Mouse (Mus musculus) lung, embryonic 16.5 days (tissue): Measurements from ENCODE around the gene Klhl2. TPM values are rescaled to one million over a fixed set of nuclear protein-coding genes. Genes with fewer than 3 reads are reported as not detected.

Source experiments
- ATAC-seq: fragments of 200-750 bp; cut with Nextera tagmentation; 2 replicates; pipeline ENCODE4 v1.8.0; 2017; ENCODE audit warnings: low read depth, mild to moderate bottlenecking, moderate library complexity
- H3K27ac ChIP-seq: fragments of 300-500 bp; sonication (generic); 2 replicates; pipeline ENCODE4 v1.5.1; 2014; ENCODE audit warnings: mild to moderate bottlenecking, control low read depth, low read length
- H3K27me3 ChIP-seq: fragments of 300-500 bp; sonication (generic); 2 replicates; pipeline ENCODE4 v1.6.1; 2014; ENCODE audit warnings: low read depth, low read length, mixed read lengths; ENCODE audit not compliant: control insufficient read depth, insufficient read depth
- H3K36me3 ChIP-seq: fragments of 300-500 bp; sonication (generic); 2 replicates; pipeline ENCODE4 v1.6.1; 2014; ENCODE audit warnings: low read length; ENCODE audit not compliant: control insufficient read depth, insufficient read depth
- H3K4me1 ChIP-seq: fragments of 300-500 bp; sonication (generic); replicated peaks from 2 replicates; pipeline ENCODE4 v1.6.1; 2014; ENCODE audit warnings: low read length, mixed read lengths; ENCODE audit not compliant: control insufficient read depth, insufficient read depth
- H3K4me2 ChIP-seq: fragments of 300-500 bp; sonication (generic); 2 replicates; pipeline ENCODE4 v1.6.1; 2014; ENCODE audit warnings: low read depth, low read length, control low read depth
- H3K4me3 ChIP-seq: fragments of 300-500 bp; sonication (generic); 2 replicates; pipeline ENCODE4 v1.5.1; 2014; ENCODE audit warnings: mild to moderate bottlenecking, low read length, control low read depth
- H3K9ac ChIP-seq: fragments of 300-500 bp; sonication (generic); 2 replicates; pipeline ENCODE4 v1.6.1; 2014; ENCODE audit warnings: low read length, control low read depth
- H3K9me3 ChIP-seq: fragments of 300-500 bp; sonication (generic); 2 replicates; pipeline ENCODE4 v1.6.1; 2016; ENCODE audit warnings: low read length; ENCODE audit not compliant: control insufficient read depth
- WGBS: fragments of 180-500 bp; shearing (Covaris S2); extraction: QIAGEN DNeasy Blood & Tissue Kit; methylation state at CpG from one replicate; pipeline ENCODE4 v1.1.7; 2014; 5-methylcytosine and 5-hydroxymethylcytosine counted together
- polyA plus RNA-seq: library from polyadenylated mRNA; unstranded; fragments of >200 nt; fragmentation: Nextera tagmentation; extraction: Ambion mirVana; gene quantifications from 2 replicates; pipeline ENCODE4 v1.2.1, GENCODE M21; 2015

Gene Klhl2
- polyA plus RNA-seq, 1 experiment from 2014 or later = 3.9 TPM

DNA sequence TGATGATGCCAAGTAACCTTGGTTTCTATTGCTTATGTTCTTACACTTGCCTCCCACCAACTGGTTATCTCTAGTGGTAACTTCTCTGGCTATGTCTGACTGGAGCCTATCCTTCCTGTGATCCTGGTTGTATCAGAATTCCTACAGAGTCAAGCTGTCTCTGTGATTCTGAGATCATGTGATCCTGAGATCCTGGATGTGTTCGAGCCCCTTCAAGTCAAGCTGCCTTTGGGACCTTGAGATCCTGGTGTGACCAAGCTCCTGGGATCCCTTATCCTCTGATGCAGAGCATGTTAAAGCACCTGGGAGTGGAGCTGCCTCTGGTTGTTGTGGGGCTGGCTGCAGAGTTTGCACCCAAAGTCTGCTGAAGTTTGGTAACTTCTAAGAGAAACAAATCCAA lies 146.6 kb downstream of the Klhl2 start:
- no peak overlapping the region for H3K4me2 ChIP-seq
- no peak overlapping the region for H3K4me3 ChIP-seq
- 70% methylated on average over 1 of the region's 1 CpGs for WGBS
- H3K4me1 ChIP-seq = no peaks in the 10 kb centered on the region
- H3K36me3 ChIP-seq = no peaks in the 10 kb centered on the region
- no peak overlapping the region for H3K27ac ChIP-seq
- no peak overlapping the region for H3K9ac ChIP-seq
- no peak for ATAC-seq
- H3K27me3 ChIP-seq = no peaks in the 10 kb centered on the region
- no peaks in the 10 kb centered on the region for H3K9me3 ChIP-seq

DNA sequence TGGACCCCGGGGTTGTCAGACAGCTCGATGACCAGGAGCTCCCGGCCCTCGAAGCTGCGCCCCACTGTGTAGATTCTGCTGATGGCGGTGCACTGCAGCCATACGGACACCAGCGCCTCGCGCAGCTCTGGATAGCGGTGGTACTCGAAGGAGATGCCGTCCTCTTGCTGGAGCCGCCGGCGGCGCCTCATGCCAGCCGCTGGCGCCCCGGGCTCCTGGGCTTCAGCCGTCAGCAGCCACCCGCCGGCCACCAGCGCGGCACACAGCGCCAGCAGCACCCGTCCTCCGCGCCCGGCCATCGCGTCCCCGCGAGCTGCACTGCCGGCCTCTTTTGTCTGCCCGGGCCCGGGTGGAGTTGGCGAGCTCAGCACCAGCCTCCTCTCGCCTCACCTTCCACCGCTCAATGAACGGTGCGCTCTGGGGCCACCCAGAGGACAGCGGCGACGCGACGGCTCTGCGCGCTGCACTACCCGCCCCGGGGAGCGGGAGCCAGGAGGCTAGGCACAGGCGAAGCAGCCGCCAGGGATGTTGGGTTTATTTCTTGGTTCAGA lies 157.1 kb downstream of the Klhl2 start, which contains the start of gene Cpe:
Gene Cpe (minus strand): TSS at position 404 of the 551 bp plus-strand sequence.
- peak; percentile 98 for ATAC-seq
- Histone ChIP-seq H3K9ac (peak within 1 kb of the TSS; percentile 61), H3K9me3 (no peaks in the 10 kb centered on the region), H3K27ac (no peak within 1 kb of the TSS), H3K27me3 (peaks cover 14% of the 10 kb centered on the region), H3K4me2 (peak within 1 kb of the TSS; percentile 94), H3K4me3 (peak within 1 kb of the TSS; percentile 58), H3K4me1 (no peaks in the 10 kb centered on the region; the same call in 1 of the 2 replicates), H3K36me3 (no peaks in the 10 kb centered on the region)
- under 1% methylated on average over 54 of the region's 54 CpGs for WGBS

DNA sequence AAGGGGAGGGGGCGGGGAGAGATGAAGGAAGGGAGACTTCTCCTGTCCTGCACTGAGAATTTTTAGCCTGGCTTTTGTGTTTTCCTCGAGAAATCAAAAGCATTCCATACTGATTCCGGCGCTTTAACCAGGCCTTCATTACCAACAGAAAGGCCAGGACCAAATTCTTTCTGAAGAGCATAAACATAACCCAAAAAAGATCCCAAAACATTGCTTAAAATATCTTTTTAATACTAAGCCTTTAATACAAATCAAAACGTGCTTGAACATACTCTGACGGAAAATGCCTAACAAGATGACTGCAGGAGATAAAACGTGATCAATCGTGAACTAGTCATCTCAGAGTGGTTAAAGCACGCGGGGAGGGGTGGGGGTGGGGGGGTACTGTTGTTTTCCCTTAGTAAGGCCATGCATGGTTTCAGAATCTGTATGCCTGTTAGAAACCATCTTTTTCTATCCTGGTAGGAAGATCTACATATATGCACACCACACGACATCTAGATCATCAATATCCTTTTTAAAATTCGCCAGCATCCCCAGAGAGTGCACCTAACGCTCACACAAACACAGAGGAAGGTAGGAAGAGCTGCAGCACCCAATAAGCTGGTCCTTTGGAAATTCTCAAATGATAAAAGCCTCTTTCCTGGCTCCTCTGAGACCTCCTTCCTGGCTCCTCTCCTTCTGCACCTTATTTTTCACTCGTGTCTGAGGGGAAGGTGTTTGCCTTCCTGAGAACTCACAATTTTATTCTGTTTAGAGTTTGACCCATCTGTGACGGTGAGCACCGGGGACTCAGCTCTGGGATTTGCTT lies 158.0 kb downstream of the Klhl2 start:
- peak overlapping the region; percentile 58 for H3K4me3 ChIP-seq
- H3K4me1 ChIP-seq = no peaks in the 10 kb centered on the region; the same call in 1 of the 2 replicates
- H3K4me2 ChIP-seq = peak overlapping the region; percentile 94
- H3K9me3 ChIP-seq = no peaks in the 10 kb centered on the region
- 19% methylated on average over 16 of the region's 16 CpGs for WGBS
- ATAC-seq = no peak
- H3K27me3 ChIP-seq = peaks cover 14% of the 10 kb centered on the region
- no peak overlapping the region; the same call in 1 of the 2 replicates for H3K9ac ChIP-seq
- no peaks in the 10 kb centered on the region for H3K36me3 ChIP-seq
- no peak overlapping the region for H3K27ac ChIP-seq

DNA sequence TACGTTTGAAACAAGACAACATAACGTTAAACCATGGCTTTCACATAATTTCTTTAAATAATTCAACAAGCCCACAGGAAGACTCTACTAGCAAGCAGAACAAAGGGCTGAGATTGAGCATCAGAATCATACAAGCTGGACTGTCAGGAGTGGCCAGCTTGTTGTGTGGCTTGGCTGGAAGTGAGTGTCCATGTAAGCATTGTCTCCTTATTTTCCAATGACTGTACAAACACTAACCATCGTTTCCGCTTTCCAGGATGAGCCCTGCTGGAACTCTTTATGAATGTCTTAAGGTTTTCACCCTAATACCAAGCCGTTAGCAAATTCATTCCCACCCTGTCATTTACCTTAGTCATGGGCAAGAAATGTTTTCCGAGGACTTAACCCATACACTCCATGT lies 159.0 kb downstream of the Klhl2 start:
- H3K9ac ChIP-seq = no peak overlapping the region
- ATAC-seq = no peak
- no peak overlapping the region for H3K4me2 ChIP-seq
- H3K27me3 ChIP-seq = peaks cover 14% of the 10 kb centered on the region
- 74% methylated on average over 6 of the region's 6 CpGs for WGBS
- no peak overlapping the region for H3K4me3 ChIP-seq
- H3K27ac ChIP-seq = no peak overlapping the region
- H3K4me1 ChIP-seq = no peaks in the 10 kb centered on the region; the same call in 1 of the 2 replicates
- H3K9me3 ChIP-seq = no peaks in the 10 kb centered on the region
- no peaks in the 10 kb centered on the region for H3K36me3 ChIP-seq

DNA sequence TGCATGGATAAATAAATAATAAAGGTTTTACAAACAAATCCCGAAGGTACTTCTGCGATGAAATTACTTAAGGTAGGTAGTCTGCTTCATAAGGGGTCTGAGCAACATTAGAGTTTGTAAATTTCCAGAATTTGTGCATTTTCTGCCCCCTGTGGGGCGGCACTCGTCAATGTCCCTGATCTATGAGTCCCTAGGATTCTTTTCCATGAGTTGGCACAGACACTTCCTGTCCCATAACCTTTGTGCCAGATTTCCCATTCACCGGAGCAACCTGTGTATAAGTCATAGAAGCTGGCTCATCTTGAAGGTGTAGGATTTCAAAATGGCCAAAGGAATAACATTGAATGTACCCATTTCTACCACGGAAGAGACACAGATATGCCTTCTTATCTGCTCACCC lies 159.5 kb downstream of the Klhl2 start:
- no peak for ATAC-seq
- H3K4me1 ChIP-seq = no peaks in the 10 kb centered on the region; the same call in 1 of the 2 replicates
- WGBS = 74% methylated on average over 6 of the region's 6 CpGs

More for the DNA sequence above, 159.5 kb downstream of the Klhl2 start:
- no peak overlapping the region for H3K9ac ChIP-seq
- no peak overlapping the region for H3K4me3 ChIP-seq
- H3K27me3 ChIP-seq = peaks cover 14% of the 10 kb centered on the region
- no peak overlapping the region for H3K27ac ChIP-seq
- H3K4me2 ChIP-seq = no peak overlapping the region
- H3K9me3 ChIP-seq = no peaks in the 10 kb centered on the region
- no peaks in the 10 kb centered on the region for H3K36me3 ChIP-seq

Other genes starting within 250 kb of the Klhl2 start
- gene Cpe, start 157.0 kb downstream of the Klhl2 start, polyA plus RNA-seq = 48.4 and 49.1 TPM in 2 replicates
- 44.1 and 47.5 TPM in 2 replicates for gene Msmo1, start 116.2 kb downstream of the Klhl2 start, polyA plus RNA-seq
- 26.9 and 27.5 TPM in 2 replicates for gene Tmem192, start 97.2 kb upstream of the Klhl2 start, polyA plus RNA-seq
- gene Trim75, start 137.8 kb upstream of the Klhl2 start, polyA plus RNA-seq = not detected in 2 replicates
- not detected in 2 replicates for gene Trim61, start 168.5 kb upstream of the Klhl2 start, polyA plus RNA-seq
- not detected in 2 replicates for gene Trim60, start 168.6 kb upstream of the Klhl2 start, polyA plus RNA-seq
- gene Apela, start 187.3 kb upstream of the Klhl2 start, polyA plus RNA-seq = 0.45 and 0.70 TPM in 2 replicates
- not detected in 2 replicates for gene Gm10663, start 225.0 kb upstream of the Klhl2 start, polyA plus RNA-seq